Mouse (Mus musculus): ENCODE data around the gene Ptgis.

Ptgis gene

DNA sequence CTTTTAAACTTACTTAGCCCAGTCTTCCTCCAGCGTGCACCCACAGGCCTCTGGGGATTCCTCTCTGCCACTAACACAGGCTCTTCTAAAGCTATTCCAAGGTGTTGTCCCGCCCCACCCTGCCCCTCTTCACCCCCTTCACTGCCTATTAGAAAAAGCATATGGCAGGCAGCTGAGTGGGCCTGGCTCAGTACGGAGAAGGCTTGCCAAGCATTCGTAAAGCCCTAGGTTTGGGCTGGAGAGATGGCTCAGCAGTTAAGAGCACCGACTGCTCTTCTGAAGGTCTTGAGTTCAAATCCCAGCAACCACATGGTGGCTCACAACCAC is 7.4 kb downstream of the Ptgis start:
- in situ Hi-C loops (cut with MseI, MboI), result no loop called here

DNA sequence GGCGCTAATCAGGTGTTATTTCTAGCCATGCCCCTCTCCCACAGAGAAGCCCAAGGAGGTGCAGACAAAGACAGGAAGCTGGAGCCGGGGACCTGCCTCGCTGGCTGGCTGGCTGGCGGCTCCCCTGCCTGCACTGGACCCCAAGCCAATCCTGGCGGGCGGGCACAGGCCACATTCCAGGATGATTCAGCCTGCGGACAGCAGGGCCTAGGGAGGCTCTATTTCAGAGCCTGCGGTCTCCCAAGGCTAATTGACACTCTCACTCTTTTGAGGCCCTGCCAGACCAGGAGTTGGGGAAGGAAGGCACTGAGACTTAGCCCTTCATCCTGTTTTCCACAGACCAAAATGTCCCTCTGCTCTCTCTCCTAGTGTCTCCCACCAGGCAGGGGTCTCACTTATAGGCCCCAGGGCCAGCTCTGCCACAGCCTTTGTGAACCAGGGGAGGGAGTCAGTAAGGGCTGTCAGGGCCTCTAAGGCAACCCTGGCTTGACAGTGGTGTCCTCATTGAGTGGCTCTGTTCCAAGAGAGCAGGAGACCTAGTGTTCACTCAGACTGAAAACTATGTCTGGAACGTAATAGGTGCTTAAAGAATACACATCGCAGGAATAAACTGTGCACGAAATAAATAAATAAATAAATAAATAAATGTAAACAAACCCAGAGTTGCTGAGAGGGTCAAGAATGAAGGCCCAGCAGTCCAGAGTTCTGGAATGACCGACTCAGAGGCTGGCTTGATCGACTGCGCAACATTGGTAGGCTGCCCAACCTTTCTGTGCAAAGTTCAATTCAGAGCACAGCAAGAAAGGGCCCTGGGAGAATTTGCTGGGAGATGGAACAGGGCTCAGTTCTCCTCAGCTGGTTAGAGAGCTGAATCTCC is 8.0 kb downstream of the Ptgis start:
- in situ Hi-C loops (cut with MseI, MboI), result no loop called here

DNA sequence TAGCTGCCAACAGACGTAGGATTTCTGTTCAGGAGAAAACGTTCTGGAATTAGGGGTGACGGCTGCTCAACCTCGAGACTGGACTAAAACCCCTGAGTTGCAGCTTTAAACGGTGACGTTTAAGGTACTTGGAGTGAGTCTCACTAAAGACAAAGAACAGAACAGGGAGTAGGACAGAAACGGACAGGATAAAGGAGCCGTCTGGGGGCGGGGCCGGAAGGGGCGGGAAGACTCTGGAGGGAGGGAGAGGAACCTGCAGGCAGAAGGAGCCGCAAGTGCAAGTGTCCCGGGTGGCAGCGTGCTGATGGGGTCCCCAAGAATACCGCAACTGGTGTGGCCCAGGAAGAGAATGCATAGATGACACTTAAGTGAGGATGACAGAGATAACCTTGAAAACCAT is 9.8 kb downstream of the Ptgis start:
- in situ Hi-C loops (cut with MseI, MboI), result no loop called here

DNA sequence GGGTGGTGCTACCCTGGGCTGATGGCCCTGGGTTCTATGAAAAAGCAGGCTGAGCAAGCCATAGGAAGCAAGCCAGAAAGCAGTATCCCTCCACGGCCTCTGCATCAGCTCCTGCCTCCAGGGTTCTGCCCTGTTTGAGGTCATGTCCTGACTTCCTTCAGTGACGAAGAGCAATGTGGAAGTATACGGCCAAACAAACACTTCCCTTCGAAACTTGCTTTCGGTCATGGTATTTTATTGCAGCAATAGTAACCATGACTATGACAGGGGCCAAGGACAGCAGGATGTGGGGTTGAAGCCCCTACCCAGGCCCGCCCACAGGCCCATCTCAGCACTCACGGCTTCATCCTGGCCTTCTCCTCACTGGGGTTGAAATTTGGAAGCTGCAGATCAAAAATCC is 15.5 kb downstream of the Ptgis start:
- in situ Hi-C loops (cut with MseI, MboI), result loop anchor here (5.0 kb wide), 1 partner anchor 52 kb away; no protein-coding TSS in a partner anchor

DNA sequence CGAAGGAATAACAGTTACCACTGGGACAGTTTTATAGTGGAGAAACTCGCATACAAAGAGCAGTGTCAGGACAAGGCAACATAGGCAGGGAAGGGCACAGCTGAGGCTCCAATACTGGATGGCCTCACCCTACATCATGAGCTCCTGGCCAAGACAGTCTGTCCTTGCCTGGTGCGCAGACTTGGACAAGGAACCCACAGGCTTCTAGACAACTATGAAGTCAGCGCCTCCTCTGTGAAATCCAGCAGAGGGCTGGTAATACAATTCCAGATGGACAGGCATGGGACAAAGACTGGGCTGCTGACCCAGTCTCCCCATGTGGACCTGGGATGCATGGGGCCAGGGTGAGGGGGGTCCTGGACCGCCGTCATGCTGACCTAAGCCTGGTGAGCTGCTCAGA is 16.2 kb downstream of the Ptgis start:
- in situ Hi-C loops (cut with MseI, MboI), result loop anchor here (5.0 kb wide), 1 partner anchor 53 kb away; no protein-coding TSS in a partner anchor

DNA sequence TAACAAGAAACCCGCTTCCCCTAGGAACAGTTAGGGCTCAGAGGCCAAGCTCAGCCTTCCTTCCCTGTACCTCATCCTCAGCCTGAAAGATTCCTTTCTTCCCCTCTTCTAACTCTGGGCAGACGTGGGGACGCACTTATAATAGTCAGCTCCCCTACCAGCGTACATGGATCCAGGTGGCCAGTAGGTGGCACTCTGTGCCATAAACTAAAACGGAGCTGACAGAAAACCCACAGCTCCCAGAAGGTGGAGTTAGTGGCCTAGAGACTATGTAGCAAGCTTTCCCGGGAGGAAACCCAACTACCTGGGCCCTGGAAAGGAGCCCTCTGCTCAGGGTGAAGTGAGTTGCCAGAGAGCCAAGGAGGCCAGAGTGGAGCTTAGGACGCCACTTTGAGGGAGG is 18.3 kb downstream of the Ptgis start:
- in situ Hi-C loops (cut with MseI, MboI), result loop anchor here (5.0 kb wide), 1 partner anchor 55 kb away; no protein-coding TSS in a partner anchor

DNA sequence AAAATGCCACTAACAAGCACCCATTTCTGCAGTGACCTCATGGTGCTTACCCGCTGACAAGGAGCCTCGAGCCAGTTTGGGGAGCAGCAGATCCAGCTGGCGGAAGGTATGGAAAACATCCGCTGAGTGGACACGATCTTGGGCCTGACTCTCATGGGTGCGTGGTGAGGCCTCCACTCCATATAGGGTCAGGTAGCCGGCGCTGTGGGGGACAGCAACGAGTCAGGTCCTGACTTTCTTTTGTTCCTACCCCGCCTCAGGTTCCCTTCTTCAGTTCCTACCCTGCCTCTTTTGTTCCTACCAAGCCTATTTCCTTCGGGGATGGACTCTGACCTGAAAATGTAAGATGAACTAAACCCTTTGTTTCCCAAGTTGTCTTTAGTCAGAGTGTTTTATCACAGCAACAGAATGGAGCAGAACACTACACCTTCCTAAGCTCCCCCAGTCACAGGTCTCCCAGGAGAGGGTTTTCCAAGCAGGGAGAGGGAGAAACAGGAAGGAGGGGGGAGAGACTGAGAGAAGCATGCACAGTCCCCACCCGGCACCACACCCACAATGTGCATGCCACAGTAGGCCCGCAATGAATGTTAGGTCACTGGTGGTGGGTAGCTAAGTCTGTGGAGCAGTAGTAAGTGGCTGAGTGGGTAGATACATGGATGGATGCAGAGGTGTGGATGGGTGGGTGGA is 19.1 kb downstream of the Ptgis start:
- in situ Hi-C loops (cut with MseI, MboI), result loop anchor here (5.0 kb wide), 1 partner anchor 56 kb away; no protein-coding TSS in a partner anchor

DNA sequence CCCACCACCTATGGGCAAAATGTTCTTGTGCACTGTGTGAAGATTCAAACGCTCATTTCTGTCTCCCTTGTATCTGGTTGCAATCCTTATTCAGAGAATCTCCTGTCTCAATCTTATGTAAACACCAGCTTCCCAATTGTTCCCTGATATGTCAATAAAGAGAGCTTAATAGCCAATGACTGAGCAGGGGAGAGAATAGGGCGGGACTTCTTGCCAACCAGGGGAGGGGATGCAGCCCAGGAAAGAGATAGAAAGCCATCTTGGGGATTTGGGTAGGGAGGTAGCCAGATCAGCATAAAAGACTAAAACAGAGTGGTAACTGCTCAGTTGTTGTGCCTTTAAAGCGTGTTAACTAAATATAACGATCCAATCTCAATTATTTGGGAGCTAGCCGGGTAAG is 19.7 kb downstream of the Ptgis start:
- in situ Hi-C loops (cut with MseI, MboI), result loop anchor here (5.0 kb wide), 1 partner anchor 57 kb away; no protein-coding TSS in a partner anchor

DNA sequence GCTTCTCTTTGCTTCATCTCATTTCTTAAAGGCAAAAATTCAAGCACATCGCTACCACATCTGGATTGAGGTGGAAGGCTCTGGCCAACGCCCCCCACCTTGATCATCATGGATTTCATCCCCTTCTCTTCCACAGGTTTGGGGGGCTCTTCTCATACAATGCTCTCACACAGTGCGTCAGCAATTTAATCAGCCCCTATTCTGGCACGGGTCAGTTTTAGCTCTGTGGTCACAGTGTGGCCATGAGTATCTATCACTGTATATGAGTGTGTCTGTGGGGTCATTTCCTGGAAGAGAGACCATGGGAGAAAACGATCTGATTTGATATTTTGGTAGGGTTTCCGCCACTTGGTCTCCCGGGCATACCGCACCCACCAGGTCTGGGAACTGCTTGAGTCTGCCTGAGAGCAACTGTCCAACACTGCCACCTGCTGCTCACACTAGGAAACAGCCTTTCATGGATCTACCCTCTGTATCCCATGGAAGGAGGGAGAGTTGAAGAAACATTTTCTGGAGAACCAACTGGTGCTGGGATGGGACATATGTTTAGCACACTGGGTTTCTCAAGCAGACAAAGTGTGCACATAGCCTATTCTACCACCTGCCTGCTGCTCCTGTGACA is 21.1 kb downstream of the Ptgis start:
- in situ Hi-C loops (cut with MseI, MboI), result no loop called here

DNA sequence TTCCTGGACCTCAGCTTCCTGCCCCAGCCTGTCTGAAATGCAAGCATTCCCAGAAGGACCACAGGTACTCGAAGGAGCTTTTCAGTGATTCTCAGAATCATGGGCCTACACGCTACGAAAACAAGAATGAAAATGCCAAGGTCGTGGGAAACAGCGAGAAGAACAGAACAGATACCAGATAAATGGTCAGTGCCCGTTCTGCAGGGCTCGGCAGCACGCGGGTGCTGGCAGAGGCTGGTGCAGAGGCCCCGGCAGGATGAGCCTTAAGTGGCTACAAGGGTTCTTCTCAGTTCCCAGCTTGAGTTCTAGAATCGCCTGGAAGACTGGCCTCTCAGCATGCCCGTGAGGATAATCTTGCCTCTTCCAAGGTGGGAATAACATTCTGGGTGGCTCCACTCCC is 26.7 kb downstream of the Ptgis start:
- in situ Hi-C loops (cut with MseI, MboI), result loop anchor here (5.0 kb wide), 2 partner anchors 136 to 141 kb away; no protein-coding TSS in a partner anchor

DNA sequence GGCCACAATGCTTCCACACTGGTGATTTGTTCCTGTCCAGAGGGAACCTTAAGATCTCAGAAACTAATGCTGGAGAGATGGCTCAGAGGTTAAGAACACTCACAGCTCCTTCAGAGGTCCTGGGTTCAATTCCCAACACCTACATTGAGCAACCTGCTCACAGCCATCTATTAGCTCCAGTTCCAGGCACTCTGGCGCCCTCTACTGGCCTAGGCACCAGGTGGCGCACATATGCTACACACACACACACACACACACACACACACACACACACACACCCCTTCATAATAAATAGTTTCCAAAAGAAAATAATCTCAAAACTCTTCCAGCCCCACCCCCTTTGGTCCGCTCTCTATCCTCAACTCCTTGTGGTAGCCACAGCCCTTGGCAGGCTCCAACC is 27.3 kb downstream of the Ptgis start:
- in situ Hi-C loops (cut with MseI, MboI), result loop anchor here (5.0 kb wide), 2 partner anchors 136 to 141 kb away; no protein-coding TSS in a partner anchor

DNA sequence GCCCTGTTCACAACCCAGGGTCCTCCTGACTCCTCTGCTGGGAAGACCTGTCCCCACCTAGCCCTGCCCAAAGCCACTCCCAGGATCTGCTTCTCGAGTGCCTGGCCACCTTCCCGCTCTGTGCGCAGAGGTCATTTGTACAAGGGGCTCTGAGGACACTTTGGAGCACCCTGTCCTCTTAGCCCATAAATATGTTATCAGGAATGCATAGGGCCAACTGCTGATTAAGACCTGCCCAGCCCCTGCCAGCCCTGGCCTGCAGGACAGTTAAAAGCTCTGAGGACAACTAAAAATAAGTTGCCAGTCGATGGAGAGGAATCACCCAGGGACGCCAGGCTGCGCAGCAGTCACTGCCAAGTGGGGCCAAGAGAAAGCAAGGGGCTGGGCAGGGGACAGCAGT is 27.9 kb downstream of the Ptgis start:
- in situ Hi-C loops (cut with MseI, MboI), result loop anchor here (5.0 kb wide), 2 partner anchors 135 to 140 kb away; no protein-coding TSS in a partner anchor

DNA sequence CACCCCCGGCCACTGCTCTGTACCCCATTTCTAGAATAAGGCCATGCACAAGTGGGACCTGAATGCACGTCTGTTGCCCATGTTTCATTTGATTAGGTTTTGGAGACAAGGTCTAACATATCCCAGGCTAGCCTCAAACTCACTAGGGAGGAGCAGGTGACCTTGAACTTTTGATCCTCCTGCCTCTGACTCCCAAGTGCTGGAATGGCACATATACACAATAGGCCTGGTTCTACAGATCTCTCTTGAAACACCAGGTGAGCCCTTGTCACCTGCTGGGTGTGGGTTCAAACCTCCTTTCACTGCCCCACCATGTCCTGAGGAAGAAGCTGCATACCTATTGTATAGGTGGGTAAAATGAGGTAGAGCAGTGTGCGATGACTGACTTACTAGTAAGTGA is 28.3 kb downstream of the Ptgis start:
- in situ Hi-C loops (cut with MseI, MboI), result loop anchor here (5.0 kb wide), 2 partner anchors 135 to 140 kb away; no protein-coding TSS in a partner anchor

DNA sequence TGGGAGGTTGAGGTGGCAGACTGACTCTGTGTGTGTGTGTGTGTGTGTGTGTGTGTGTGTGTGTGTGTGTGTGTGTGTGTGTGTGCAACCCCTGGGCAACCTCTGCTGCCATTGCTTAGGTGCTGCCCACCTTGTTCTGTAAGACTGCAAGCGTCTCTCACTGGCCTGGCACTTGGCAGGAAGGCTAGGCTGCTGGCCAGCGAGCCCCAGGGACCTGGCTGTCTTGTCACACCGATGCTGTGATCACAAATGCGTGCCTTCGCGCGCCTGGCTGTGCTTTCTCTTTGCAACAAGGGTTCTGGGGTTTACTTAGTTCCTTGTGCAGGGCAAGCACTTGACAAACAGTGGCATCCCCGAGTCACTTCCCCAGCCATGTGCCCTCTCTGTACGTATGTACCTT is 30.5 kb downstream of the Ptgis start:
- in situ Hi-C loops (cut with MseI, MboI), result loop anchor here (5.0 kb wide), 2 partner anchors 133 to 138 kb away; no protein-coding TSS in a partner anchor

DNA sequence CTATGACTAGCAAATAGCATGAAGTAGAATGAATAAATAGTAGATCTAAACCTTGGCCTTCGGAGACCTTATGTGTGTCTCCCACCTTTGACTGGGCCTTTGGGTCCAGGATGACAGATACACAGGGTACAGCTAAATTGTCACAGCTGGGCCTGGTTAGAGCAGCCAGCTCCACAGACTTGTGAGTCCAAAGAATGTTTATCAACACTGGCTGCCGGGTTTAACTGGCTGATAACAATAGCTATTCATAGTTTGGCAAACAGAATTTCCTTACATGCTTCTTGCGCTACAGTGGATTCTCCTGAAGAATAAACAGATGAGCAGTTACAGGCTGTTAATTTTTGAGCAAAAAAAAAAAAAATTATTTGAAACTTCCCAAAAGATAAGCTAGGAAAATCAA is 31.4 kb downstream of the Ptgis start:
- in situ Hi-C loops (cut with MseI, MboI), result no loop called here

DNA sequence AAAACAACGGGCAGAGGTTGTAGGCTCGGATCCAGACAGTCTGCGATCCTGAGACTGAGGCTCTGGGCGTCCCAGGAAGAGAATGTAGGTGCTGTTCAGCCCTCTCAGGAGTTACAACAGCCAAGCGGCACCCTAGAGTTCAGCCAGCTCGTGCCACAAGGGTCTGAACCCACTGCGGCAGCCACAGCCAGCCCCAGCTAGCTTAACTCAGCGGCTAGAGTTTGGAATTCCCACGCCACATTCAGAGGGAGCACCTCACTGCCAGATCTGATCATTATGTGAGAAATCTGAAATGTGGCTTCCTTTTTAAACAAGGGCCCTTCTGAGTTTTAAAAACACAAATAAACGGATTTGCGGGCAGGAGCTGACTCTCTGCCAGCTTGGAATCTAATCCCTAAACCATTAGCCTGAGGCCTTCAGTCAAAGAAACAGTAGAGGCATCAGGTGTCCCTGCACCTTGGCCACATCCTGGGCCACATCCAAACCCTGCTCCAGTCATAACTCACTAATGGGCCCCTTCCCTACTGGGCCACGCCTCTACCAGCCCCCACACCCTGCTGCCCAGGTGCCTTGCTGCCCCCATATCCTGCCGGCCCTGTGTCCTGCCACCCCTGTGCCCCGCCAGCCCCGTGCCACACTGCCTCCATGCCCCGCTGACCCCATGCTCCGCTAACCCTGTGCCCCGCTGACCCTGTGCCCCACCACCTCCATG is 34.3 kb downstream of the Ptgis start:
- in situ Hi-C loops (cut with MseI, MboI), result no loop called here

DNA sequence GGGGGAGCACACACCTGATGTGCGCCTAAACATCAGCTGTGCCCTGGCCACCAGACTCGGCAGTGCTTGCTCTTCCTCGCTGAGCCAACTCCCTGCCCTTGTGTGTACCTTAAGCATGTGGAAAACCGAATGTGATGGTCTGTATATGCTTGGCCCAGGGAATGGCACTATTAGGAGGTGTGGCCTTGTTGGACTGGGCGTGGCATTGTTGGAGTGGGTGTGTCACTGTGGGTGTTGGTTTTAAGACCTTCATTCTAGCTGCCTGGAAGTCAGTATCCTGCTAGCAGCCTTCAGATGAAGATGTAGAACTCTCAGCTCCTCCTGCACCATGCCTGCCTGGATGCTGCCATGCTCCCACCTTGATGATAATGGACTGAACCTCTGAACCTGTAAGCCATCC is 35.7 kb downstream of the Ptgis start:
- in situ Hi-C loops (cut with MseI, MboI), result loop anchor here in 1 of 2 experiments (5.0 kb wide), 1 partner anchor 92 kb away; no protein-coding TSS in a partner anchor

DNA sequence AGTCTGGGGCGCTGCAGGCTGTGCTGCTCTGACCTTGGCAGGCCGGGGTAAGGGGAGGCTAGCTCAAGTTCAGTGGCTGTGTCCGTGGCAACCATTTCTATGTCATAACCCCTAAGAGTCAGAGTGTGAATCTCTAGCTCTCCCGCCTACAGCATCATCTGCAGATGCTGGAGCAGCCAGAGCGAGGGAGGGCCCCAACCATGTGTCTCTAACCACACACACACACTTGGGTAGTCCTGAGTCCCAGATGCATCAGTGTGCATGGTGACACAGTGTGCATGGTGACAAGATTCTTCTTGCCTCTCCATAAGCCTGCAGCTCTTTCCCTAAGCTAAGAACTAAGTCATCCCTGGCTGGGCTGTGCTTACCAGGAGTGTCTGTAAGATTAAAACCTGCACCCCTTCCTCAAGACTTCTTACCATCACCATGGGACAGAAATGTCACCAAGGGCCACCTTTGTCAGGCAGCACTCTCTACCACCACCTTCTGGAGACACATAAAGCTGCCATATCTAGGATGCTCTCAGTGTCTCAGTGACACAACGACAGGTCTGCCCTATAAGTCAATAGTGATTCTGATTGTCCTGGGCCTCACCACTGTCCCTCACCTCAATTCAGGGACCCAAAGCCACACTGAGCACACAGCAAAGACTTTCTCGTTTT is 36.8 kb downstream of the Ptgis start:
- in situ Hi-C loops (cut with MseI, MboI), result loop anchor here in 1 of 2 experiments (5.0 kb wide), 1 partner anchor 91 kb away; no protein-coding TSS in a partner anchor

DNA sequence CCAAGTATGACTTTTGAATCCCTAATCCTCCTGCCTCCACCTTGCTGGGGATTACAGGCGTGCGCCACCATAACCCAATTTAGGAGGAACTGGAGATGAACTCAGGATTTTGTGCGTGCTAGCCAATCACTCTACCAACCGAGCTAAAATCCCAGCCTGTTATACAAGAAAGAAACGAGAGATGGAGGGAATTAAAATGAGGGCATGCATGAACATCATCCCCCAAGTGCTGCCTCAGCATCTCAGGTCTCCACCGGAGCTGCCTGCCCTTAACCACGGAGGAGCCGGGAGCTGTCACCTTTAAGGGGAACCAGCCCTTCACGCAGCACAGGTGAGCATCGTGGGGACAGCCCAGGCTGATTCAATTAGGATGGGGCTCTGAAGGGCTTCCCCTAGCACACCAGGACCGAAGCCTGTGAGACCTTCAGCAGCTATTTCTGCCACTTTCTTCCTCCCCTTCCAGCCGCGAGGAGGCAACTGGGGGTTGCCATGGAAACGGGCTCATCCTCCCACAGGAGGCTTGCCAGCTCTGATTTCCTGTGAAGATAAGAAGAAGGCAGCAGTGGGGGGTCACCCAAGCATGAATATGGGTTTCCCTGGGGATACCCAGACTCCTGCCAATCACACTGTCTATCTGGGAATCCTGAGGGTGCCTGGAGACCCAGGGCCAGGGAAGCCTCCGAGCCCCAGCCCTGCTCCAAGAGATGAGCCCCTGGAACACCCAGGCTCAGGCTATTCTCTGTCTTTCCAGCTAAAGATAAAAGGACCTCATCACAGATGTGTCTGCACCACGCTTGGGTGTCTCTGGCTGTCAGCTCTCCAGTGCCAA is 38.7 kb downstream of the Ptgis start:
- in situ Hi-C loops (cut with MseI, MboI), result loop anchor here in 1 of 2 experiments (5.0 kb wide), 1 partner anchor 89 kb away; no protein-coding TSS in a partner anchor

Measured in mouse trophoblast stem cell (cell line).